Mouse (Mus musculus): ENCODE measurements at regions not wholly inside any gene's neighbourhood (a gene's known extent, or its start where the extent isn't known, plus 50 kb on each side); places are given as distances from the start of the nearest gene placed in this dataset.

DNA sequence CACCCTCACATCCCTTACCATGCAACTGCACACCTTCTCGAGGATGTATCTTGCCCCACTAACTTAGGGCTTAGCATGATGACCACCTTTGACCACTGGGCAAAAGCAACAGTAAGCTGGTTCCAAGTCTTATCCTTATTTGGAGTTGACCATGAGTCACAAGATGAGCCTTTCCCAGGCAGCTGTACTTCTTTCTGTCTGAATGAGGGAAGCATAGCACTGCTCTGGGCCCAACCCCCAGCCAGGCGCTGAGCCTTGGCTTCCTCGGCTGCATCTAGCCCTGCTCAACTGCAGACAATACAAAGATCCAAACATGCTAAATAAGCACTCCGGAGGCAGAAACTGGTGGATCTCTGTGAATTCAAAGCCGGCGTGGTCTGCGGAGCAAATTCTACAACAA lies 392.9 kb downstream of the H2al1j start:
- TF ChIP-seq CTCF (IDR thresholded peaks at IDR 0.05; ENCODE audit: low read depth), result no peak
- TF ChIP-seq EP300 (IDR thresholded peaks at IDR 0.05; ENCODE audit: low read depth), result no peak

All from liver, embryonic 14.5 days (tissue).